ENCODE assay signal across 8 mouse cellular contexts in genomic region chr13:16005517-16005916, GRCm38 (mm10). TPM values are rescaled to one million over a fixed set of nuclear protein-coding genes. Genes with fewer than 3 reads are reported as not detected.
DNase-seq lines count a peak whose midpoint lies in the region; ATAC-seq and TF ChIP-seq lines count a peak whose summit lies in the region.

No protein-coding gene starts in this region.

- peak; percentile 76 for ATAC-seq in common myeloid progenitor, adult 5-6 weeks (replicated peaks; ENCODE audit: low read depth, poor library complexity, severe bottlenecking)
- ATAC-seq in hindbrain, postnatal 0 days, result 0 out of 2 replicates have a peak, but pooled peaks have one; percentile 66
- ATAC-seq in midbrain, embryonic 15.5 days (replicated peaks), result peak; percentile 87; the same call in 1 of the 2 replicates

- H3K27me3 ChIP-seq in hindbrain, postnatal 0 days (ENCODE audit: insufficient read depth, low read length), result no peaks in the 10 kb centered on the region
- H3K27me3 ChIP-seq in midbrain, embryonic 15.5 days (replicated peaks), result no peaks in the 10 kb centered on the region

- H3K27ac ChIP-seq in gastrocnemius, adult 2 months, result no peak overlapping the region
- no peak overlapping the region for H3K27ac ChIP-seq in hindbrain, postnatal 0 days
- no peak overlapping the region for H3K27ac ChIP-seq in midbrain, embryonic 15.5 days

- DNase-seq in gastrocnemius, adult 2 months, result peak; percentile 26
- DNase-seq in gastrocnemius, adult 18-20 months (ENCODE audit: low spot score), result no peak
- peak; percentile 49 for DNase-seq in ovary, postnatal 36 days (ENCODE audit: low spot score)
- no peak for DNase-seq in ovary, adult 18-20 months (ENCODE audit: low spot score)
- peak; percentile 81 for DNase-seq in hindbrain, postnatal 0 days (ENCODE audit: low spot score)
- no peak for DNase-seq in spleen, adult 18-20 months

- H3K36me3 ChIP-seq in hindbrain, postnatal 0 days (ENCODE audit: insufficient read depth, low read length), result no peaks in the 10 kb centered on the region
- H3K36me3 ChIP-seq in midbrain, embryonic 15.5 days (replicated peaks), result no peaks in the 10 kb centered on the region

- 6% methylated on average over 4 of the region's 4 CpGs for WGBS in hindbrain, postnatal 0 days
- 7% methylated on average over 4 of the region's 4 CpGs for WGBS in midbrain, embryonic 15.5 days

- no peak overlapping the region for H3K9ac ChIP-seq in hindbrain, postnatal 0 days (replicated peaks; ENCODE audit: low read length)
- H3K9ac ChIP-seq in midbrain, embryonic 15.5 days, result no peak overlapping the region

- intact Hi-C loops in gastrocnemius, adult 2 months (cut with DNase I), result no loop called here

- H3K4me3 ChIP-seq in gastrocnemius, adult 2 months, result no peak overlapping the region
- no peak overlapping the region for H3K4me3 ChIP-seq in hindbrain, postnatal 0 days (ENCODE audit: low read length)
- no peak overlapping the region for H3K4me3 ChIP-seq in midbrain, embryonic 15.5 days

- H3K4me2 ChIP-seq in hindbrain, postnatal 0 days (ENCODE audit: low read depth, low read length), result no peak overlapping the region
- no peak overlapping the region for H3K4me2 ChIP-seq in midbrain, embryonic 15.5 days

- no peaks in the 10 kb centered on the region for H3K4me1 ChIP-seq in hindbrain, postnatal 0 days (ENCODE audit: insufficient read depth, low read length)
- no peaks in the 10 kb centered on the region for H3K4me1 ChIP-seq in midbrain, embryonic 15.5 days

- no peaks in the 10 kb centered on the region for H3K9me3 ChIP-seq in hindbrain, postnatal 0 days (ENCODE audit: low read length)
- H3K9me3 ChIP-seq in midbrain, embryonic 15.5 days, result no peaks in the 10 kb centered on the region

- peak; percentile 66 for TF ChIP-seq CTCF in gastrocnemius, adult 2 months (IDR thresholded peaks at IDR 0.05)
- TF ChIP-seq CTCF in hindbrain, postnatal 0 days (IDR thresholded peaks at IDR 0.05; ENCODE audit: low read depth), result peak; percentile 88

RNA-seq across cellular contexts. Expression of gene Inhba, which starts 6.1 kb away (rescaled TPM):
- 1 to 10 TPM in 1 of 2 experiments, under 1 TPM in 1; 0.92 to 1.7 TPM for total RNA-seq in gastrocnemius, adult 2 months (2021)
- 1 to 10 TPM in 1 of 2 experiments, under 1 TPM in 1; 0.75 to 2.3 TPM for total RNA-seq in gastrocnemius, adult 18-20 months (2021)
- total RNA-seq in common myeloid progenitor, adult 5-6 weeks (2017), result 0.15 and 1.3 TPM in 2 replicates
- 0.14 and 0.47 TPM in 2 replicates for total RNA-seq in hindbrain, postnatal 0 days (2014; rRNA removed)
- 1.7 and 2.3 TPM in 2 replicates for polyA plus RNA-seq in hindbrain, postnatal 0 days (2015; fragmentation: Nextera tagmentation; extraction: Ambion mirVana)
- 0.98 and 1.1 TPM in 2 replicates for polyA plus RNA-seq in midbrain, embryonic 15.5 days (2015; fragmentation: Nextera tagmentation; extraction: Ambion mirVana)

Comparison
In these comparisons a context has a peak if more than half of its experiments do, and no peak if none do; other contexts are left out.
1. DNase-seq: peak in gastrocnemius, adult 2 months (single experiment), ovary, postnatal 36 days (single experiment) and hindbrain, postnatal 0 days (single experiment); none in gastrocnemius, adult 18-20 months (single experiment), ovary, adult 18-20 months (single experiment) and spleen, adult 18-20 months (0 of 2).
2. Peak in every context shown above with its lines, with median percentiles within 50 percentile points of each other: ATAC-seq.